Mouse (Mus musculus): ENCODE results near the gene Zfp277. TPM values are rescaled to one million over a fixed set of nuclear protein-coding genes. Genes with fewer than 3 reads are reported as not detected.

Zfp277 gene
- total RNA-seq, 2 experiments from 2014 or later = 21.4 to 23.6 TPM

GRCm38 (mm10) chr12:40446450-40447381 lies 1.0 kb upstream of the Zfp277 start:
- intact Hi-C loops (cut with DNase I) = loop anchor here (5.0 to 10.0 kb wide), 3 partner anchors 189 to 368 kb away; no protein-coding TSS in a partner anchor
- DNase-seq = peak; percentile 62

- intact Hi-C loops (cut with DNase I) = loop anchor here (5.0 to 10.0 kb wide), 3 partner anchors 188 to 370 kb away; no protein-coding TSS in a partner anchor
- no peak for DNase-seq
Observed at GRCm38 (mm10) chr12:40445206-40445605, 496 bp downstream of the Zfp277 start.

- intact Hi-C loops (cut with DNase I) = no loop called here
- DNase-seq = no peak
Observed at GRCm38 (mm10) chr12:40438049-40438448, 7.7 kb downstream of the Zfp277 start.

GRCm38 (mm10) chr12:40434101-40434500 lies 11.6 kb downstream of the Zfp277 start:
- intact Hi-C loops (cut with DNase I) = no loop called here
- no peak for DNase-seq

DNA sequence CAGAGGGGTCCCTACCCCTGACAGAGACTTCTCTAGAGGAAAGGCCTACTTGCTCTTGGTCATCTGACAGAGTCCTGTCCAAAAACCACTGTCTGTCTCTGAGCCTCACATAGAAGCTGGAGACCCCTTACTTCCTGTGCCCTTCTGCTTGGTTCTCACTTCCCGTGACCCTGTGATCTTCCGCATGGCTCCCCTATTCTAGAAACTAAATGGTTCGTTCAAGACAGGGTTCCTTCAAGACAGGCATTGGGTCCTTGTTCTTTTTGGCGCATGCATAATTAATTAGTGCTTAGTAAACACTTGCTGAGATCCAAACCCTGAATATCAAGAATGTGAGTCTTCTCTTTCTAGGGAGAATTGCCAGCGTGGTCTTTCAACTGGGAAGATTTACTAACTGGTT lies 14.6 kb downstream of the Zfp277 start:
- no peak for DNase-seq
- intact Hi-C loops (cut with DNase I) = no loop called here

GRCm38 (mm10) chr12:40429976-40430375 lies 15.7 kb downstream of the Zfp277 start:
- DNase-seq = no peak
- intact Hi-C loops (cut with DNase I) = no loop called here

DNA sequence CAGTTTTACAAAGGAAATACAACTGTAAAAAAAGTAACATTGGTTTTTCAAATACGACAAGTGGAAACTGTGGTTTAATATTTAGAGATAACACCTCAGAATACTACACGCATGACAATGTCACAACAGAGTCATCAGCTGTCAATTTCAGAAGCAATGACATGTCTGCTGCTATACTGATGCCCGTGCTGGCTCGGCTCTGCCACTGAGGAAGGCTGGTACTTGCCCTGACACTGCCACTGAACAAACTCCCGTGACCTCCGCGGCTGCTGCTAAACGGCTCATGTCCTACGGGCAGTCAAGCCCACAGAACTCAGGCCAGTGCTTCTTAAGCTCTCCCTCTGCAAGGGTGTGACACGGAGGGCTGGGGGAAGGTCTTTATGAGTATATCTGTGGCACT lies 18.1 kb downstream of the Zfp277 start:
- intact Hi-C loops (cut with DNase I) = no loop called here
- no peak for DNase-seq

GRCm38 (mm10) chr12:40424991-40425390 lies 20.7 kb downstream of the Zfp277 start:
- intact Hi-C loops (cut with DNase I) = no loop called here
- no peak for DNase-seq

GRCm38 (mm10) chr12:40417257-40417656 lies 28.4 kb downstream of the Zfp277 start:
- intact Hi-C loops (cut with DNase I) = no loop called here
- no peak for DNase-seq

GRCm38 (mm10) chr12:40415312-40415925 lies 30.3 kb downstream of the Zfp277 start:
- intact Hi-C loops (cut with DNase I) = no loop called here
- DNase-seq = no peak

- intact Hi-C loops (cut with DNase I) = no loop called here
- DNase-seq = no peak
Observed at GRCm38 (mm10) chr12:40414682-40415311, 30.9 kb downstream of the Zfp277 start.

DNA sequence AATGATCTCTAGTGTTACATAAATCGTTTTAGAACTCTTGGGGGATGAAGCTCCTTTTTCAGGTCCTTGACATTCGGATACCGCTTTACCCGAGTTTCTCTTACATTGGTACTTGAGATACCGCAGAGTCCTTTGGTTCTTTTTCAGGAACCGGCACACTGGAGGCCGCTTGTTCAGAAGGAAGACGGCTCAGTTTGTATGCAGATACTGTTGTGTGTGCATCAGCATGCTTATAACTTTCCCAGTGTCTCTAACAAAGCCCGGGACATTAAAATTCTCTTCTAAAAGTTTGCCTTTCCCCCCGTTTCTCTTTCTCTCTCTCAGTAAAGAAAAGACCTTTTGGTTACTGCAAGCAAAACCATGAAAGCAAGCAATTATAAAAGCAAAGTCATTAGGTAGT lies 45.9 kb downstream of the Zfp277 start:
- intact Hi-C loops (cut with DNase I) = no loop called here
- DNase-seq = no peak

DNA sequence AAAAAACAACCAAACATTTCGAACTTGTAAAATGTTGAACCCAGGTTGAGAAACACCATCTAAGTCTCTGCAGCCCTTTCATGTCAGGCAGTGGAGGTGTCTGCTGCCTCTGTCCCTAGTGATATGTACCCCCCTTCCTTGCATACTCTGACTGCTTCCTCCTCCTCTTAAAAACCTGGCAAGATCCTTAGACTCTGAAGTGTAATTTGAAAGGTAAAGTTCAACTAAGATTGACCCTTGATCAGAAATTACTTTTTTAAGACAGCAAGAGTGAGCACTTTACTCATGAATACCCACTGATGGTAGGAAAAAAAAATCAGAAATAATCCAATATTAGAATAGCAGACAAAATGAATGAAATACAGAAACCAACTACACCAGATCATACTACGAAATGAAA lies 46.3 kb downstream of the Zfp277 start:
- intact Hi-C loops (cut with DNase I) = no loop called here
- no peak for DNase-seq

- intact Hi-C loops (cut with DNase I) = no loop called here
- no peak for DNase-seq
Observed at GRCm38 (mm10) chr12:40398916-40399315, 46.8 kb downstream of the Zfp277 start.

DNA sequence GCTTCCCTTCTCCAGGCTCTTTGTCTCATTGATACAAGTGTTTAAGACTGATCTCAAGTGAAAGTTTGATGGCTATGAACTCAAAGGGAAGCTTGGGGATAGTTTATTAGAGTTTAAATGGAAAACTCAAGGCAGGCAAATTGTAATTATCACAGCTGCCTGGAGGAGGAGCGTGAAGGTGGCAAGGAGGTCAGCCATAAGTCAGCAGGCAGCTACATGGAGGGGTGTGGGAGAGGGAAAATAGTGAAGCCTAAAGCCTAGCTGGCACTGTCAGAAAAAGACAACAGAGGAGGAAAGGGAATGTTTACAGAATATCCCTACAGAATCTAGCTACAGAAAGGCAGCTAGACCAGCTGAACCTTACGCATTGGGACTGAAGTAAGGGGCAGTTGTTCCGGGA lies 52.8 kb downstream of the Zfp277 start:
- intact Hi-C loops (cut with DNase I) = no loop called here
- no peak for DNase-seq

DNA sequence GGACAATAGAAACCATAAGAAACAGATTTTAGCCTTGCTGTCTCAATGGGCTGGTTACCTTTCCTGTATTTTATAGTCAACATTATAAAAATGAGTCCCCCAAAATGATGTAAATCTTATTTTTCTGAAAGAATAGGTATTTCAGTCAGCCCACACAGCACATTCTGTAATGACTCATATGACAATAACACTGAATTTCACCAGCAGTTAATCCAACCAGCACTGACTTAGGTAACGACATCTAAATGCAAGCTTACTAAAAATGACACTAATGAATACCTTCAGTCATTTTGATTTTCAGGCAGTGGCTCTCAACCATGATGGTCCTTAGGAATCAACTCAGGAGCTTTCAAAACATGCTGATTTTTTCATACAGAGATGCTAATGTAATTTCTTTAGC lies 54.4 kb downstream of the Zfp277 start:
- no peak for DNase-seq
- intact Hi-C loops (cut with DNase I) = no loop called here

GRCm38 (mm10) chr12:40387786-40388185 lies 57.9 kb downstream of the Zfp277 start:
- peak; percentile 26 for DNase-seq
- intact Hi-C loops (cut with DNase I) = no loop called here

- intact Hi-C loops (cut with DNase I) = no loop called here
- no peak for DNase-seq
Observed at GRCm38 (mm10) chr12:40385301-40385700, 60.4 kb downstream of the Zfp277 start.

GRCm38 (mm10) chr12:40383718-40384117 lies 62.0 kb downstream of the Zfp277 start:
- DNase-seq = no peak
- intact Hi-C loops (cut with DNase I) = no loop called here

GRCm38 (mm10) chr12:40382539-40382938 lies 63.2 kb downstream of the Zfp277 start:
- intact Hi-C loops (cut with DNase I) = no loop called here
- DNase-seq = no peak

- DNase-seq = no peak
- intact Hi-C loops (cut with DNase I) = no loop called here
Observed at GRCm38 (mm10) chr12:40381824-40382223, 63.9 kb downstream of the Zfp277 start.

Measured in left cerebral cortex, postnatal 4 days (tissue).